Mouse (Mus musculus) right cerebral cortex, adult 18-20 months (tissue): ENCODE results near the gene Aacs.
"Not testable (repeated sequence)": the region's sequence is repeated elsewhere in the genome, so short reads cannot be mapped to it uniquely, and the experiment has no call there.

Experiments used
- DNase-seq: peaks from one replicate; pipeline ENCODE4 v3.0.0; 2022; ENCODE audit warnings: mixed read lengths

Gene Aacs

GRCm38 (mm10) chr5:125475601-125476285 is at the start of gene Aacs:
Aacs (plus strand) TSS chr5:125475814.
- peak; percentile 98 for DNase-seq

GRCm38 (mm10) chr5:125426343-125426742 is 49.3 kb upstream of the Aacs start:
- no peak for DNase-seq

GRCm38 (mm10) chr5:125432324-125432723 is 43.3 kb upstream of the Aacs start:
- DNase-seq, result not testable (repeated sequence)

- DNase-seq, result peak; percentile 96
Observed at GRCm38 (mm10) chr5:125433793-125434337, 41.7 kb upstream of the Aacs start, which contains the start of gene Dhx37. Dhx37 (minus strand) TSS chr5:125434121.

GRCm38 (mm10) chr5:125434347-125434746 is 41.3 kb upstream of the Aacs start:
- not testable (repeated sequence) for DNase-seq

GRCm38 (mm10) chr5:125440583-125441233 is 34.9 kb upstream of the Aacs start:
- DNase-seq, result no peak

GRCm38 (mm10) chr5:125441234-125442114 is 34.1 kb upstream of the Aacs start, which contains the start of gene Bri3bp:
Bri3bp (plus strand) TSS chr5:125441568.
- peak; percentile 39 for DNase-seq

- no peak for DNase-seq
Observed at GRCm38 (mm10) chr5:125442136-125442995, 33.2 kb upstream of the Aacs start.

- no peak for DNase-seq
Observed at GRCm38 (mm10) chr5:125443335-125443734, 32.3 kb upstream of the Aacs start.

GRCm38 (mm10) chr5:125443915-125444314 is 31.7 kb upstream of the Aacs start:
- DNase-seq, result no peak

- no peak for DNase-seq
Observed at GRCm38 (mm10) chr5:125444554-125444953, 31.1 kb upstream of the Aacs start.

GRCm38 (mm10) chr5:125446344-125446743 is 29.3 kb upstream of the Aacs start:
- peak; percentile 46 for DNase-seq

- no peak for DNase-seq
Observed at GRCm38 (mm10) chr5:125448026-125448425, 27.6 kb upstream of the Aacs start.

GRCm38 (mm10) chr5:125448631-125449030 is 27.0 kb upstream of the Aacs start:
- no peak for DNase-seq

- peak; percentile 75 for DNase-seq
Observed at GRCm38 (mm10) chr5:125449306-125449705, 26.3 kb upstream of the Aacs start.

- DNase-seq, result no peak
Observed at GRCm38 (mm10) chr5:125452573-125452972, 23.0 kb upstream of the Aacs start.

GRCm38 (mm10) chr5:125456100-125456499 is 19.5 kb upstream of the Aacs start:
- DNase-seq, result no peak

- DNase-seq, result no peak
Observed at GRCm38 (mm10) chr5:125457538-125457937, 18.1 kb upstream of the Aacs start.

GRCm38 (mm10) chr5:125460574-125460973 is 15.0 kb upstream of the Aacs start:
- no peak for DNase-seq

GRCm38 (mm10) chr5:125461868-125462445 is 13.7 kb upstream of the Aacs start:
- DNase-seq, result peak; percentile 36

- DNase-seq, result no peak
Observed at GRCm38 (mm10) chr5:125465192-125465591, 10.4 kb upstream of the Aacs start.

GRCm38 (mm10) chr5:125465701-125466106 is 9.9 kb upstream of the Aacs start:
- DNase-seq, result peak; percentile 98
